Mouse (Mus musculus) small intestine, adult 2 months (tissue): Measurements from ENCODE around the gene Ryk.

ENCODE experiments used
- CTCF ChIP-seq: fragments of 200-500 bp; IDR thresholded peaks from 2 replicates; pipeline ENCODE4 v1.5.1; 2012; ENCODE audit warnings: low read depth, mild to moderate bottlenecking, control low read depth, inconsistent platforms, low read length, moderate library complexity, mixed read lengths; ENCODE audit not compliant: insufficient replicate concordance, insufficient read length; ENCODE audit errors: extremely low read depth
- POLR2A ChIP-seq: fragments of 200-500 bp; IDR thresholded peaks from 2 replicates; pipeline ENCODE4 v1.6.1; 2012; ENCODE audit warnings: low read depth, mild to moderate bottlenecking, control low read depth, inconsistent platforms, low read length, moderate library complexity

GRCm38 (mm10) chr9:102859399-102859798, 24.7 kb downstream of the Ryk start:
- TF ChIP-seq CTCF (no peak), POLR2A (no peak)
